Mouse (Mus musculus): ENCODE results near the gene Mcrip1. TPM values are rescaled to one million over a fixed set of nuclear protein-coding genes. Genes with fewer than 3 reads are reported as not detected.

The Mcrip1 gene
- polyA plus RNA-seq, 1 experiment from 2014 or later, result 134 TPM

DNA sequence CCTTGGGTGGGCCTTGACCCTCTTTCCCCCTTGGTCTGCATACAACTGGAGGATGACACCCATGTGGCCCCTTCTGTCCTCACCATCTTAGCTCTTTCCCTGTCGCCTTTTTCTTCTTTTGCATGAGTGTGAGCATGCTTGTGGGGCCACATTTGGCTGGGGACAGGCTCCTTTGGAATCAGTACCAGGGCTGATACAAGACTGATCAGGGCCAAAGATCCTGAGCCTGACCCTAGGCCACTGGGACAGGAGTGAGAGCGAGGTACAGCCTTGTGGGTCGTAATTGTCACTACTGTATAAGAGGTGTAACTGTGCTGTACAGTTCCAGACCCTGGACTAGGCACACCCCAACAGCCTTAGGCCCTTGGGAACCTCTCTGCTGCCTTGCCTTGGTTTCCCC is 55.6 kb downstream of the Mcrip1 start:
- no peak for ATAC-seq (ENCODE audit: extremely low read depth, insufficient number of reproducible peaks, low FRiP score, low TSS enrichment)
- Histone ChIP-seq H3K27me3 (replicated peaks) (no peaks in the 10 kb centered on the region), H3K36me3 (peaks cover 62% of the 10 kb centered on the region), H3K4me3 (no peak overlapping the region), H3K9me3 (no peaks in the 10 kb centered on the region), H3K4me1 (peaks cover 36% of the 10 kb centered on the region), H3K9ac (0 out of 2 replicates have a peak overlapping the region, but pooled peaks have one; percentile 40), H3K27ac (replicated peaks) (no peak overlapping the region), H3K4me2 (no peak overlapping the region)
- 72% methylated on average over 3 of the region's 3 CpGs for WGBS

DNA sequence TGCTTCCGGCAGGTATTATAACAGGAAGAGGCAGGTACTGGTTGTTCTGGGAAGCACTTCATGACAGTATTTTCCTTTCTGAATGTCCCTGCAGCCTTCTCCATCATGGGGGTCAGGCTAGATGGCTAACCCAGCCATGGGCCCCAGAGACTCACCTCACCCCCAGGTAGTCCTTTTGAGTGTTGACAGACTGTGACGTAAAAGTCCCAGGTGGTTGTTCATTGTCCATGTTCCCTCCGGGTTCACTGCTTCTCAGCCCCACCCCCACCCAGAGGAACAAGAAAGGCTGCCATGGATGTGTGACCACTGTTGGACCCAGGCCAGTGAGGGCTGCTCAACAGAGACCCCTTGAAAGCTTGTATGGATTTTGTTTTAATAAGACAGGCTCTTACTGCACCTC is 56.2 kb downstream of the Mcrip1 start:
- H3K4me1 ChIP-seq, result peaks cover 36% of the 10 kb centered on the region
- H3K9me3 ChIP-seq, result no peaks in the 10 kb centered on the region
- no peaks in the 10 kb centered on the region for H3K27me3 ChIP-seq (replicated peaks)
- peak overlapping the region; percentile 90; the same call in 1 of the 2 replicates for H3K27ac ChIP-seq (replicated peaks)
- H3K4me3 ChIP-seq, result peak overlapping the region; percentile 93
- H3K36me3 ChIP-seq, result peaks cover 62% of the 10 kb centered on the region
- ATAC-seq (ENCODE audit: extremely low read depth, insufficient number of reproducible peaks, low FRiP score, low TSS enrichment), result no peak
- H3K4me2 ChIP-seq, result peak overlapping the region; percentile 98
- H3K9ac ChIP-seq, result peak overlapping the region; percentile 92
- 56% methylated on average over 3 of the region's 3 CpGs for WGBS

Other genes with a start within 250 kb of the Mcrip1 start
- 1,234 and 1,290 TPM in 2 replicates for gene Actg1, start 201.2 kb downstream of the Mcrip1 start, polyA plus RNA-seq (2015; fragmentation: Nextera tagmentation; extraction: Ambion mirVana)
- gene Fscn2, start 188.2 kb downstream of the Mcrip1 start, polyA plus RNA-seq (2015; fragmentation: Nextera tagmentation; extraction: Ambion mirVana), result 0.31 and 0.50 TPM in 2 replicates
- gene Faap100, start 171.0 kb downstream of the Mcrip1 start, polyA plus RNA-seq (2015; fragmentation: Nextera tagmentation; extraction: Ambion mirVana), result 29.1 and 33.5 TPM in 2 replicates
- gene Nploc4, start 112.0 kb downstream of the Mcrip1 start, polyA plus RNA-seq (2015; fragmentation: Nextera tagmentation; extraction: Ambion mirVana), result 28.2 and 28.3 TPM in 2 replicates
- gene Tspan10, start 107.1 kb downstream of the Mcrip1 start, polyA plus RNA-seq (2015; fragmentation: Nextera tagmentation; extraction: Ambion mirVana), result not detected in 2 replicates
- not detected in 2 replicates for gene Pde6g, start 96.2 kb downstream of the Mcrip1 start, polyA plus RNA-seq (2015; fragmentation: Nextera tagmentation; extraction: Ambion mirVana)
- gene Oxld1, start 91.7 kb downstream of the Mcrip1 start, polyA plus RNA-seq (2015; fragmentation: Nextera tagmentation; extraction: Ambion mirVana), result 14.2 and 16.6 TPM in 2 replicates
- gene Ccdc137, start 91.6 kb downstream of the Mcrip1 start, polyA plus RNA-seq (2015; fragmentation: Nextera tagmentation; extraction: Ambion mirVana), result 19.1 and 21.1 TPM in 2 replicates
- gene Arl16, start 82.1 kb downstream of the Mcrip1 start, polyA plus RNA-seq (2015; fragmentation: Nextera tagmentation; extraction: Ambion mirVana), result 36.4 and 39.3 TPM in 2 replicates
- 212 and 228 TPM in 2 replicates for gene Mrpl12, start 65.1 kb downstream of the Mcrip1 start, polyA plus RNA-seq (2015; fragmentation: Nextera tagmentation; extraction: Ambion mirVana)
- gene Slc25a10, start 57.9 kb downstream of the Mcrip1 start, polyA plus RNA-seq (2015; fragmentation: Nextera tagmentation; extraction: Ambion mirVana), result 42.9 and 43.2 TPM in 2 replicates
- gene Gcgr, start 19.0 kb downstream of the Mcrip1 start, polyA plus RNA-seq (2015; fragmentation: Nextera tagmentation; extraction: Ambion mirVana), result 2.1 and 2.4 TPM in 2 replicates
- gene Ppp1r27, start 1.4 kb upstream of the Mcrip1 start, polyA plus RNA-seq (2015; fragmentation: Nextera tagmentation; extraction: Ambion mirVana), result not detected in 2 replicates
- 427 and 448 TPM in 2 replicates for gene P4hb, start 23.5 kb upstream of the Mcrip1 start, polyA plus RNA-seq (2015; fragmentation: Nextera tagmentation; extraction: Ambion mirVana)
- gene Arhgdia, start 31.9 kb upstream of the Mcrip1 start, polyA plus RNA-seq (2015; fragmentation: Nextera tagmentation; extraction: Ambion mirVana), result 435 and 436 TPM in 2 replicates
- gene Alyref, start 48.6 kb upstream of the Mcrip1 start, polyA plus RNA-seq (2015; fragmentation: Nextera tagmentation; extraction: Ambion mirVana), result 253 and 284 TPM in 2 replicates
- gene Anapc11, start 48.7 kb upstream of the Mcrip1 start, polyA plus RNA-seq (2015; fragmentation: Nextera tagmentation; extraction: Ambion mirVana), result 174 and 199 TPM in 2 replicates
- gene Npb, start 58.8 kb upstream of the Mcrip1 start, polyA plus RNA-seq (2015; fragmentation: Nextera tagmentation; extraction: Ambion mirVana), result 14.9 and 18.6 TPM in 2 replicates
- 71.8 and 90.4 TPM in 2 replicates for gene Pcyt2, start 68.2 kb upstream of the Mcrip1 start, polyA plus RNA-seq (2015; fragmentation: Nextera tagmentation; extraction: Ambion mirVana)
- gene Sirt7, start 75.5 kb upstream of the Mcrip1 start, polyA plus RNA-seq (2015; fragmentation: Nextera tagmentation; extraction: Ambion mirVana), result 17.7 and 20.4 TPM in 2 replicates
- 18.1 and 19.9 TPM in 2 replicates for gene Mafg, start 83.9 kb upstream of the Mcrip1 start, polyA plus RNA-seq (2015; fragmentation: Nextera tagmentation; extraction: Ambion mirVana)
- gene Pycr1, start 94.0 kb upstream of the Mcrip1 start, polyA plus RNA-seq (2015; fragmentation: Nextera tagmentation; extraction: Ambion mirVana), result 22.2 and 23.5 TPM in 2 replicates
- 13.0 and 13.9 TPM in 2 replicates for gene Myadml2, start 98.4 kb upstream of the Mcrip1 start, polyA plus RNA-seq (2015; fragmentation: Nextera tagmentation; extraction: Ambion mirVana)
- 2.3 and 2.7 TPM in 2 replicates for gene Notum, start 111.4 kb upstream of the Mcrip1 start, polyA plus RNA-seq (2015; fragmentation: Nextera tagmentation; extraction: Ambion mirVana)
- 105 and 109 TPM in 2 replicates for gene Aspscr1, start 123.2 kb upstream of the Mcrip1 start, polyA plus RNA-seq (2015; fragmentation: Nextera tagmentation; extraction: Ambion mirVana)
- 120 and 122 TPM in 2 replicates for gene Cenpx, start 164.0 kb upstream of the Mcrip1 start, polyA plus RNA-seq (2015; fragmentation: Nextera tagmentation; extraction: Ambion mirVana)
- gene Lrrc45, start 164.2 kb upstream of the Mcrip1 start, polyA plus RNA-seq (2015; fragmentation: Nextera tagmentation; extraction: Ambion mirVana), result 27.8 and 28.1 TPM in 2 replicates
- gene Rac3, start 171.7 kb upstream of the Mcrip1 start, polyA plus RNA-seq (2015; fragmentation: Nextera tagmentation; extraction: Ambion mirVana), result 6.4 and 9.8 TPM in 2 replicates
- gene Dcxr, start 177.6 kb upstream of the Mcrip1 start, polyA plus RNA-seq (2015; fragmentation: Nextera tagmentation; extraction: Ambion mirVana), result 7.5 and 7.6 TPM in 2 replicates
- gene Cbr2, start 182.4 kb upstream of the Mcrip1 start, polyA plus RNA-seq (2015; fragmentation: Nextera tagmentation; extraction: Ambion mirVana), result 2.1 and 3.8 TPM in 2 replicates
- 1.8 and 2.6 TPM in 2 replicates for gene Hmga1b, start 213.1 kb upstream of the Mcrip1 start, polyA plus RNA-seq (2015; fragmentation: Nextera tagmentation; extraction: Ambion mirVana)
- 21.4 and 24.5 TPM in 2 replicates for gene Rfng, start 234.5 kb upstream of the Mcrip1 start, polyA plus RNA-seq (2015; fragmentation: Nextera tagmentation; extraction: Ambion mirVana)
- 139 and 146 TPM in 2 replicates for gene Gps1, start 234.5 kb upstream of the Mcrip1 start, polyA plus RNA-seq (2015; fragmentation: Nextera tagmentation; extraction: Ambion mirVana)
- 40.8 and 45.2 TPM in 2 replicates for gene Dus1l, start 246.7 kb upstream of the Mcrip1 start, polyA plus RNA-seq (2015; fragmentation: Nextera tagmentation; extraction: Ambion mirVana)

Data from heart, embryonic 13.5 days (tissue).